Mouse (Mus musculus): ENCODE measurements around the gene Scaf4. TPM values are rescaled to one million over a fixed set of nuclear protein-coding genes. Genes with fewer than 3 reads are reported as not detected.
A peak's percentile ranks its signal among the peaks of the same experiment; 100 is the strongest.

Scaf4 gene
- total RNA-seq, 2 experiments from 2014 or later: 53.8 to 59.4 TPM

DNA sequence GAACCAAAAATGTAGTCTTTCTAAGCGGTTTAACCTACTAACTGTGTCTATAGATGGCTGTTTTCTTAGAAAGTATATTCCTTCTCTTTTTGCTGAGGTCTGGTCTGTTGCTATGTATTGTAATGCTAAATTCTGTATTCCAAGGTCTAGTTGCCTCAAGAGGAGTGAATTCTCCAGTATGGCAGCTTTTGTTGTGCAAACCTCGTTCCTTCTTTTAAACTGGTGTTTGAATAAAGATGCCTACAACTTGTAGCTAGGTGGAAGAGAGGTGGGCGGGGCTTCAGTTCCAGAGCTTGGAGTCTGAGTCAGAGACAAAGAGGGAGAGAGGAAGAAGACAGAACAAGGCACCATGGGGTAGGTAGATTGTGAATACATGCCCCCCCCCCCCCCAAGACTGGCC lies 25.5 kb upstream of the Scaf4 start:
- no peak for TF ChIP-seq CTCF (conservative IDR thresholded peaks at IDR 0.05)
- Histone ChIP-seq H3K4me3 (no peak overlapping the region), H3K27ac (no peak overlapping the region)
- no peak for DNase-seq (ENCODE audit: low spot score in 2 of 2)

DNA sequence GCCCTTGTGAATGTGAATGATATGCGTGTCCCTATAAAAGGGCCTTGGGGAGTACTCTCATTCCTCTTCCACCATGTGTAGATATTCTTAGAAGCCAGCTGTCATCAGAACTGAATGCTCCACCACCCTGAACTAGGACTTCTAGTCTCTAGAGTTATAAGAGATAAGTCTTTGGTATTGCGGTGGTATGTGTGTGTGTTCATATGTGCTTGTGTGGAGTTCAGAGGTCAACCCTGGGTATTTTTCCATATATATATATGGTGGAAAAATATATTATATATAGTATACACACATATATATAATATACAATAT lies 19.6 kb upstream of the Scaf4 start:
- TF ChIP-seq CTCF (conservative IDR thresholded peaks at IDR 0.05): no peak
- DNase-seq (ENCODE audit: low spot score in 2 of 2): no peak
- Histone ChIP-seq H3K4me3 (no peak overlapping the region), H3K27ac (no peak overlapping the region)

DNA sequence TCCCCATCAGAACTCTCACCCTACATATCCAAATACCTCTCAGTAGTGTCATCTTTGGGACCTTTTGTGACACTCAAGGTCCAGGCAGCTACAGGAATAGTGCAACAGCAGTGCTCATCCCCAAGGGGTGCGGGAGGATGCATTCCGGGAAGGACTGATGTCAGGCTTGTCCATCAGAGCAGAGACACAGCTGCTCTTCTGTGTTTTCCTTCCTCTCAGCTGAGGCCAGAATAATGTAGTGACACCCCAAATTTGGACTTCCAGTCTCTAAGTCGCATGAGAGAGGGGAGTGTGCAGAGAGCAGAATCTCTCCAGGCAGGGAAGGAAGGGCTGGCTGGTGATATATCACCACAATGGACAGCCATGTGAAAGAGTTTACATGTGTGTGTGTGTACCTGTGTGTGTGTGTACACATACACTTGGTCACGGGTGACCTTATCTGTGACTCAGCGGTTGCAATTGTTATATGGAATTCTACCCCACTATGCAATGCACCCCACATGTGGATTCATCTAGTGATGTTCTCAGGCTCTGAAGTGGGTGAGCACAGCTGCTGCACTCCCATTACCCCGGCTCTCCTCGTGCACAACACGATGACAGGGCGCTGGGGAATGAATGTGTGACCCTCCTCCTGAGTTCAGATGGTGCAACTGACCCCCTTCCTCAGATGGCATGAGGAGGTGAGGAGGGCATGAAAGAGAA lies 19.1 kb upstream of the Scaf4 start:
- Histone ChIP-seq H3K4me3 (no peak overlapping the region), H3K27ac (no peak overlapping the region)
- DNase-seq (ENCODE audit: low spot score in 2 of 2): no peak
- no peak for TF ChIP-seq CTCF (conservative IDR thresholded peaks at IDR 0.05)

DNA sequence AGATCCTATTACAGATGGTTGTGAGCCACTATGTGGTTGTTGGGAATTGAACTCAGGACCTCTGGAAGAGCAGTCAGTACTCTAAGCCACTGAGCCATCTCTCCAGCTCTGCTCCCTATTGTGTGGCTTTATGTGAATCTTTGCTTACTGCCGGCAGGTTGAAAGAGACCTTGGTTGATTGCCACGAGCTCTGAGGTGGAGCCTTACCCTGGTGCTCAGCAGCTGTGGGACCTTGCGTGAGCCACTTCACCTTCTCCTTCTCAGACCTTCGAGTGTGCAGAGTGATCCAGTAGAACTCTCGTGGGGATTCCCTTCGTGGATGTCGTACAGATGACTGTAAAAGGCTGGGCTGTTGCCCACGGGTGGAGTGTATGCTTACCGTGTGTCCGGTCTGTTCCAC lies 17.4 kb upstream of the Scaf4 start:
- H3K4me3 ChIP-seq: no peak overlapping the region
- TF ChIP-seq CTCF (conservative IDR thresholded peaks at IDR 0.05): no peak
- DNase-seq (ENCODE audit: low spot score in 2 of 2): no peak
- no peak overlapping the region for H3K27ac ChIP-seq

DNA sequence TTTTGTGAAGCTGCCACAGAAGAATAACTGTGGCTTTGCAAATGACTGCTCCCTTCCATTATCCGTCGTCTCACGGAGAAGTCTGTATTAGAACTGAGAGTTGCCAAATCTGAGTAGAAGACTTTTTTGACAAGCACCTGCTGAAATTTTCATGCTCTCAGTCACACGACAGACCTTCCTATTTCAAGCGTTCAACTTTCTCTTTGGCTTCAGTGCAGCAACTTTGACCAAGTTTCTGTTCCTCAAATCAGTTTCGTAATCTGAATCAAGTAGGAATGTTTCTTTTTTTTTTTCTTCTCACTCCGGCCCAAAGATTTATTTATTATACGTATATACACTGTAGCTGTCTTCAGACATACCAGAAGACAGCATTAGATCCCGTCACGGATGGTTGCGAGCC lies 16.6 kb upstream of the Scaf4 start:
- H3K4me3 ChIP-seq: no peak overlapping the region
- TF ChIP-seq CTCF (conservative IDR thresholded peaks at IDR 0.05): no peak
- no peak overlapping the region for H3K27ac ChIP-seq
- no peak for DNase-seq (ENCODE audit: low spot score in 2 of 2)

DNA sequence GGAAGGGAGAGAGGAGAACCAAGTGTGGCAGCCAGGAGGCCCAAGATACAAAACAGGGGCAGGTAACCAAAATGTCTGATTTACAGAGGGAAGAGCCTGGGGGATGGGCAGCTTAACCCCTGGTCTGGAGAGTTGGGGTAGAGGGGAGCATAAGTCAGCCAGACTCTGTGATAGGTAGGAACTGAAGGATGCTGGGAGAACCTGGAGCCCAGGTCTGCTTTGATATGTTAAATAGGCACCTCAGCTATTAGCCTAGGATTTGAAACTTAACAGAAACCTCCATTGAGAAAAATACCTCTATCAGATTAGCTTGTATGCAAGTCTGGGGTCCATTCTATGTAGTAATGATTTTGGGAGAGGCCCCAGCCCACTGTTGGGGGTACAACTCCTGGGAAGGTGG lies 15.3 kb upstream of the Scaf4 start:
- no peak for TF ChIP-seq CTCF (conservative IDR thresholded peaks at IDR 0.05)
- Histone ChIP-seq H3K4me3 (no peak overlapping the region), H3K27ac (no peak overlapping the region)
- no peak for DNase-seq (ENCODE audit: low spot score in 2 of 2)

DNA sequence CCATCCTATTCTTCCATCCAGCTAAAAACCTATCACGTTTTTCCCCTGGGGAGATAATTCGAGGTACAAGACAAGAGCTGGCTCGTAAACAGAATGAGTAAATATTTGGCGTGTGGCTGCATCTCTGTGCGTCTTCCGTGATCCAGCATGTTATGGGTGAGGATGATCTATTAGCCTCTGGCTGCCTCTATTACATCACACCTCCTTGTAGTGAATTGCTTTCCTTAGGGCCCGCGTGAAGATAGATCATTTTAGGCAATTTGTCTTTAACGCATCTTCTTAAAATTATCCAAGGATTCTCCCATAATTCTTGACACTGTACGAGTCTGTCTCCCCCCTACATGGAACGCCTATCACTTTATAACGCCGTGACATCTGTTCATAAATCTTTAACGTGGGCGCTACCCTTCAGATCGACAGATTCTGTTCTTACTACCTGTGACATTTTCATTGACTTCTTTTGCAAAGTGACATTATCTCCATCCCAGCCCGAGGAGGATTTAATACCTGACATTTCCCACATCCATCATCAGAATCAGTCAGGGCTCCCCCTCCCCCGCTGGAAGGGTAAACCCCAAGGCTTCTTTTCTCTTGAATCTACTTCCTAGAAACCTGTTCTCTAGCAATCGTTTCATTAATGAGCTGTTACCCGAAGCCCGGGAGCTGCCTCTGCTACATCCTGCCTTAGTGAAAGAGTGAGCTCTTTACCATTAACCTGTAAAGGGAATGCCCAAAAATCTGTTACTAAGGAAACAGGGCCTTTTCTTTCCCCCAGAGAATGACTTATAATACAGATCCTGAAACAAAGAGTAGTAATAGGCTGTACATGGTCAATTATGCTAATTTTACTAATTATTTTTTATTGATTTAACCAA lies 14.4 kb upstream of the Scaf4 start:
- Histone ChIP-seq H3K4me3 (no peak overlapping the region), H3K27ac (no peak overlapping the region)
- no peak for DNase-seq (ENCODE audit: low spot score in 2 of 2)
- no peak for TF ChIP-seq CTCF (conservative IDR thresholded peaks at IDR 0.05)

DNA sequence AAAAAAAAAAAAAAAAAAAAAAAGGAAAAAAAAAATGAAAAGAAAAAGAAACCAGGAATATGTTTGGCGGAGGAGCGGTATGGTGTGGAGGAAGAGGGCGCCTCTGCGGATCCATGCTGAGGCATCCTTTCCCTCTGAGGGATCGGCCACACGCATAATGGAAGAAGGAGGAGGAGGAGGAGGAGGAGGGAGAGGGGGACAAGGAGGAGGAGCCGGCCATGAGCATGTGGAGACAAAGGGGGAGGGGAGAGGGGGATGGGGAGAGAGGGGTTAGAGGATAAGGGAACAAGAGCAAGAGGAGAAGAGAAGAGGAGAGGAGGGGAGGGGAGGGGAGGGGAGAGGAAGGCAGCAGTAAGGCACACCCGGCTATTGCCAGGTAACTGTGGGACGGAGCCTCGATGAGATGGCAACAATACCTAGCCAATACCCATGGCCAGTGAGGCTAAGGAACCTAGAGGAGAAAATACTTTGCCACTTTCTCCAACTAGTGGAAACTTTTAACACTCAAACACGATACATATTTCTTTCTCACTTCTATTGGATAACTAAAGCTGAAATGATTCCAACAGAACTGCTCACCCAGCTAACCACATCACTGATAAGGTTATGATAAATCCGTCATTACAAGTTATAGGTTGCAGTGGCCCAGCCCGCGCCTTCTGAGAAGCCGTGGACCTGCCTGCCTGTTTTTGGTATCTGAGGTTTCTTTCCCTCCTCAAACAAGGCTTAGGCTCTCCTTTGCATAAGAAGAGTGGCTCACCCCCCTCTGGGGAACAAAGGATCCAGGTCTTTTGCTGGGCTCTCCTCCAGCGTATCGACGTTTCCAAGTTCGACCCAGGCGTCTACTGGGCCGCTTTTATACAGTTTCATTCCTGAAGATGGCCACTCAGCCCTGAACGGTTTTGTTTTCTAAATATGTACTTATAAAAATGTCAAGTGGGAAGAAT lies 13.4 kb upstream of the Scaf4 start:
- no peak overlapping the region for H3K4me3 ChIP-seq
- TF ChIP-seq CTCF (conservative IDR thresholded peaks at IDR 0.05): no peak
- H3K27ac ChIP-seq: no peak overlapping the region
- DNase-seq (ENCODE audit: low spot score in 2 of 2): no peak

DNA sequence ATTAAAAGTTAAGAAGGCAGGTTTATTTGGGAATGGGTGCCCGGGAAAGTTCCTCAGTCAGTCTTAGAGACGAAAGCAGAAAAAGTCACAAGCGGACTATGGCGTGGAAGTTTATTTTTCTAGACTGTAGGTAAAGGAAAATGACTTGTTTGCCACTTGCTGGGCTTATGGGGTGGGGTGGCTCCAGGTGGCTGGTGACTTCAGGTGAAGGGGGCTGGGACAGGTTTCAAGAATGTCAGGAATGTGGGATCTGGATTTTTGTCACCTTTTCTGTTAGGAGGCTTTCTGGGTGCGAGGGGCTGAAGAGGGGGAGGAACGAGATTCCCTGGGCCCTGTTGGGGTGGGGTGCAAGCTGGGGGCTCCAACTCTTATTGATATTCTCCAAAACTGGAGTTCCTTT lies 7.4 kb upstream of the Scaf4 start:
- no peak for TF ChIP-seq CTCF (conservative IDR thresholded peaks at IDR 0.05)
- Histone ChIP-seq H3K27ac (no peak overlapping the region), H3K4me3 (no peak overlapping the region)
- no peak for DNase-seq (ENCODE audit: low spot score in 2 of 2)

DNA sequence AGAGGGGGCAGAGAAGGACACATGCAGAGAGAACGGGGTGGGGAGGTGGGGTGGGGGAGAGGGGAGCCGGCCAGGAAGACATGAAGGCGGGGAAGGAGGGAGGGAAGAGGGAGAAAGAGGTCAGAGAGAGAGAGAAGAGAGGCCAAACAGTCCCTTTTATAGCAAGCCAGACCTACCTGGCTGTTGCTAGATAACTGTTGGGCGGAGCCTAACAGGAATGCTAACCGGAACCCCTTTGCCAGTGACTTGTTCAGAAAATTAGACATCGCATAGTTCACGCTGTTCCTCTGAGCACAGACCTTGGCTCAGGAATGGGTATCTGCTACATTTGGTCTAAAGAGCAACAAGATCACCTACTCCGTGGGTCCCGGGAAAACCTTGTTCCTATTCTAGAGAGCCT lies 6.7 kb upstream of the Scaf4 start:
- DNase-seq (ENCODE audit: low spot score in 2 of 2): no peak
- no peak for TF ChIP-seq CTCF (conservative IDR thresholded peaks at IDR 0.05)
- Histone ChIP-seq H3K27ac (no peak overlapping the region), H3K4me3 (no peak overlapping the region)

DNA sequence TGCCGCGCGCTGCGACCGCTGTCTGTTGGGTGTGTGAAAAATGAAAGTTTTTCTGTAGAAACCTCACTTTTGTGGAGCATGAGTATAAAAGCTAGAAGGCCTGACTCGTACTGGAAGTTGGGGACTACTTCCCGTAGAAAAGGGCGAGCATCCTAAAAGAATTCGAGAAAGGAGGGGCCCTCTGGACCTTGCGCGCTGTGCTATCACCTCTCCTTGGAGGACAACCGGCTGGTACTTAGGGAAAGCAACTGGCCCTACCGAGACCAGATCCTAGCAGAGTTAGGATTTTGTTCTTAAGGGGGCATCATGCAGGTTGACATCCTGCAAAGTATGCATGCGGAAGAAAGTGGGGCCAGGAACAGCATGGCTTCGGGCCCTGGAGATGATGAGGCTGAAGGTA lies 613 bp upstream of the Scaf4 start:
- TF ChIP-seq CTCF (conservative IDR thresholded peaks at IDR 0.05): no peak
- DNase-seq (ENCODE audit: low spot score in 2 of 2): no peak
- Histone ChIP-seq H3K27ac (peak overlapping the region; percentile 93), H3K4me3 (peak overlapping the region; percentile 97)

DNA sequence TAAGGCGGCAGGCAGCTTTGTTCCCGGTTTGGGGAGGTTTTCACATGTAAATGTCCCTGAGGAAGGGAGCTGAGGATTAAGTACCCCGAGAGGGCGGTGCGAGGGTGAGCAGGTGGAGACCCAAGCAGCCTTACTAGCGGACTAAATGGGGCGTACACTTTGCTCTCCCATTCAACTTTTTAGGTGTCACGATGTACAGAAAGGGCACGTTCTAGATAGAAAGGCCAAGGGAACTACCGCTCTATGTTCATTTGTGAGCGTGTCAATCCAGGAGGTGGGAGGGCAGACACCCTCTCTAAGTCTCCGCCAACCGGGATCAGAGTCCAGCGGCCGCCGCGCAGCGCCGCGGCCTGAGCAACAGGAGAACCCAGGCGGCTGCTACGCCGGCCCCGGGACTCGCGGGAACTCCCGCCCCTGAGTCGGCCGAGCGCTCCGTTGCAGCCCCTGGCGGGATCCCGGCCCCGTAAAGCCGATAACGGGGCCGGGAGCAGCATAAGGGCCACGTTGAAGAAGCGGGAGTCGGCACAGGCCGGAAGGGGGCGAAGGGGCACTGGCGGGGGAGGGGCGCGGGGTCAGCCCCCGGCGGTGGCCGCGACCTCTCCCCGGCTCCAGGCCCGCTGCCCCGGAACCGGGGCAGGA lies 918 bp downstream of the Scaf4 start:
- no peak for DNase-seq (ENCODE audit: low spot score in 2 of 2)
- Histone ChIP-seq H3K4me3 (peak overlapping the region; percentile 97), H3K27ac (peak overlapping the region; percentile 93)
- no peak for TF ChIP-seq CTCF (conservative IDR thresholded peaks at IDR 0.05)
